Mouse (Mus musculus): ENCODE measurements at regions not wholly inside any gene's neighbourhood (a gene's known extent, or its start where the extent isn't known, plus 50 kb on each side); places are given as distances from the start of the nearest gene placed in this dataset.

DNA sequence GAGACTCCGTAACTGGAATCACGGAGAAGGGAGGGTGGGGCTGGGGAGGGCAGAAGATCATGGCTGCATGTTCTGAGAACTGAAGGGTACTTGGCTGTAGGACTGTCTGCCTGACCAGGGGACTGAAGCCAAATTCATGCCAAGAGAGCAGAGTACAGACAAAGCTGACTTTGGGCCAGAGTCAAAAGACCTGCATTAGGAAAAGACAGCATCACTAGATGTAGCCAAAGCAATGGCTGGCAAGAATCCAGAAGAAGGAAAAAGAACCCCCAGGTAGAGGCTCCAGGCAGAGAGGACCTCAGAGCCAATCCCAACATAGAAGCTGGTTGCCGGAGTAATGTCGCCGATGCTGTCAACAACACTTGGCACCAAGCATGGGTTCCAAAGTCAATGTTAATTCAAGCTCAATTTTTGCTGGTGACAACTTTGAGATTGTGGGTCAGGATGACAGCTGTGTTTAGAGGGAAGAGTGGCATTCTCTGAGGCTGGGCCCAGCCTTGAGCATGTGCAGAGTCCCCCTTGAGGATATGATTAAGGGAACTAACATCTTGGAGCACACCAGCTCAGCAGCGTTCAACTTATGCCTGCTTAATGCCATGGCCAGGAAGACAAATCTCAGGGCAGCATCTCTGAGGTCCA is 124.7 kb downstream of the Erv3 start:
- ATAC-seq (ENCODE audit: insufficient read depth, low read depth) (no peak), DNase-seq (ENCODE audit: low spot score) (no peak)
- no peaks in the 10 kb centered on the region for H3K27me3 ChIP-seq (ENCODE audit: control insufficient read depth, insufficient read depth, low read length)
- no peak overlapping the region for H3K27ac ChIP-seq (ENCODE audit: low read depth)
- TF ChIP-seq EP300 (IDR thresholded peaks at IDR 0.05; ENCODE audit: low read depth) (no peak), CTCF (IDR thresholded peaks at IDR 0.05; ENCODE audit: low read depth) (no peak)
- no peak overlapping the region for H3K4me2 ChIP-seq (ENCODE audit: low read depth, low read length)
- 0 out of 2 replicates have a peak, but pooled peaks cover 3% of the 10 kb centered on the region for H3K4me1 ChIP-seq (ENCODE audit: control insufficient read depth, insufficient read depth)
- WGBS, result 61% methylated on average over 6 of the region's 6 CpGs
- no peaks in the 10 kb centered on the region for H3K36me3 ChIP-seq (replicated peaks; ENCODE audit: control insufficient read depth, insufficient read depth, low read length)
- no peaks in the 10 kb centered on the region for H3K9me3 ChIP-seq (replicated peaks; ENCODE audit: control insufficient read depth, low read length)
- H3K4me3 ChIP-seq (ENCODE audit: low read depth, low read length), result no peak overlapping the region
- no peak overlapping the region for H3K9ac ChIP-seq (replicated peaks; ENCODE audit: low read depth, low read length)

- TF ChIP-seq EP300 (IDR thresholded peaks at IDR 0.05; ENCODE audit: low read depth) (no peak), CTCF (IDR thresholded peaks at IDR 0.05; ENCODE audit: low read depth) (no peak)
- no peak for ATAC-seq (ENCODE audit: insufficient read depth, low read depth)
- no peak overlapping the region for H3K4me3 ChIP-seq (ENCODE audit: low read depth, low read length)
- H3K36me3 ChIP-seq (replicated peaks; ENCODE audit: control insufficient read depth, insufficient read depth, low read length), result no peaks in the 10 kb centered on the region
- no peak overlapping the region for H3K4me2 ChIP-seq (ENCODE audit: low read depth, low read length)
- no peaks in the 10 kb centered on the region for H3K27me3 ChIP-seq (ENCODE audit: control insufficient read depth, insufficient read depth, low read length)
- no peaks in the 10 kb centered on the region for H3K4me1 ChIP-seq (ENCODE audit: control insufficient read depth, insufficient read depth)
- no peak overlapping the region for H3K9ac ChIP-seq (replicated peaks; ENCODE audit: low read depth, low read length)
- no peak for DNase-seq (ENCODE audit: low spot score)
- WGBS, result 75% methylated on average over 3 of the region's 3 CpGs
- H3K9me3 ChIP-seq (replicated peaks; ENCODE audit: control insufficient read depth, low read length), result peaks cover 8% of the 10 kb centered on the region
- H3K27ac ChIP-seq (ENCODE audit: low read depth), result no peak overlapping the region
Measured at GRCm38 (mm10) chr2:131726533-131726932, 133.0 kb downstream of the Erv3 start.

GRCm38 (mm10) chr2:131721631-131722545 is 137.7 kb downstream of the Erv3 start:
- 79% methylated on average over 6 of the region's 6 CpGs for WGBS
- no peak for DNase-seq (ENCODE audit: low spot score)
- no peak for TF ChIP-seq CTCF (IDR thresholded peaks at IDR 0.05; ENCODE audit: low read depth)
- no peak for TF ChIP-seq EP300 (IDR thresholded peaks at IDR 0.05; ENCODE audit: low read depth)

DNA sequence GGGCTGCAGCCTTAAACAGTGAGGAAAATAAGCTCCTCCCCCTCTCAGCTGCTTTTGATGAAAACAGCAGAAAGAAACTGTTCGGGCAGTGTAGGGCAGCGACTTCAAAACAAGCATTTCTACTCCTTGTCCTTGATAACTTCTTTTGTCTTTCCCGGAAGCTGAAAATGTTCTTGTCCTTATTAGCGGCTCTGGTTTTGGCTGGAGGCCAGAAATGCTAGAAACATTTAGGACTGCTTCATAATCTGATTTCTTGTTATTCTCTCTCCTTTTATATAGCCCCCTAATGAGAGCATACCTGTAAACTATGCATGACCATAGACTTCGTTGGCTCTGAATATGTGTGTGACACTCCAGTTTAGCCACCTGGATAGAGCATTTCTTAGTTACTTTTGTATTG is 142.0 kb downstream of the Erv3 start:
- no peaks in the 10 kb centered on the region for H3K36me3 ChIP-seq (replicated peaks; ENCODE audit: control insufficient read depth, insufficient read depth, low read length)
- H3K27me3 ChIP-seq (ENCODE audit: control insufficient read depth, insufficient read depth, low read length), result 0 out of 2 replicates have a peak, but pooled peaks cover 2% of the 10 kb centered on the region
- H3K9ac ChIP-seq (replicated peaks; ENCODE audit: low read depth, low read length), result no peak overlapping the region
- TF ChIP-seq EP300 (IDR thresholded peaks at IDR 0.05; ENCODE audit: low read depth), result no peak
- no peak for TF ChIP-seq CTCF (IDR thresholded peaks at IDR 0.05; ENCODE audit: low read depth)
- H3K4me2 ChIP-seq (ENCODE audit: low read depth, low read length), result no peak overlapping the region
- H3K4me3 ChIP-seq (ENCODE audit: low read depth, low read length), result no peak overlapping the region
- ATAC-seq (ENCODE audit: insufficient read depth, low read depth) (no peak), DNase-seq (ENCODE audit: low spot score) (no peak)
- WGBS, result 55% methylated on average over 5 of the region's 5 CpGs
- H3K9me3 ChIP-seq (replicated peaks; ENCODE audit: control insufficient read depth, low read length), result no peaks in the 10 kb centered on the region
- H3K27ac ChIP-seq (ENCODE audit: low read depth), result no peak overlapping the region
- H3K4me1 ChIP-seq (ENCODE audit: control insufficient read depth, insufficient read depth), result no peaks in the 10 kb centered on the region

More at GRCm38 (mm10) chr2:131721631-131722545, 137.7 kb downstream of the Erv3 start:
- Histone ChIP-seq H3K27me3 (ENCODE audit: control insufficient read depth, insufficient read depth, low read length) (no peaks in the 10 kb centered on the region), H3K9ac (replicated peaks; ENCODE audit: low read depth, low read length) (no peak overlapping the region), H3K4me1 (ENCODE audit: control insufficient read depth, insufficient read depth) (no peaks in the 10 kb centered on the region), H3K36me3 (replicated peaks; ENCODE audit: control insufficient read depth, insufficient read depth, low read length) (no peaks in the 10 kb centered on the region), H3K4me2 (ENCODE audit: low read depth, low read length) (no peak overlapping the region), H3K4me3 (ENCODE audit: low read depth, low read length) (no peak overlapping the region), H3K9me3 (replicated peaks; ENCODE audit: control insufficient read depth, low read length) (peaks cover 8% of the 10 kb centered on the region), H3K27ac (ENCODE audit: low read depth) (no peak overlapping the region)
- ATAC-seq (ENCODE audit: insufficient read depth, low read depth), result no peak

GRCm38 (mm10) chr2:131716841-131717240 is 142.7 kb downstream of the Erv3 start:
- H3K4me2 ChIP-seq (ENCODE audit: low read depth, low read length), result no peak overlapping the region
- WGBS, result 83% methylated on average over 5 of the region's 5 CpGs
- TF ChIP-seq CTCF (IDR thresholded peaks at IDR 0.05; ENCODE audit: low read depth) (no peak), EP300 (IDR thresholded peaks at IDR 0.05; ENCODE audit: low read depth) (no peak)
- H3K9ac ChIP-seq (replicated peaks; ENCODE audit: low read depth, low read length), result no peak overlapping the region
- H3K4me3 ChIP-seq (ENCODE audit: low read depth, low read length), result no peak overlapping the region
- H3K27ac ChIP-seq (ENCODE audit: low read depth), result no peak overlapping the region
- H3K27me3 ChIP-seq (ENCODE audit: control insufficient read depth, insufficient read depth, low read length), result 0 out of 2 replicates have a peak, but pooled peaks cover 2% of the 10 kb centered on the region
- H3K9me3 ChIP-seq (replicated peaks; ENCODE audit: control insufficient read depth, low read length), result no peaks in the 10 kb centered on the region
- no peak for ATAC-seq (ENCODE audit: insufficient read depth, low read depth)
- no peaks in the 10 kb centered on the region for H3K36me3 ChIP-seq (replicated peaks; ENCODE audit: control insufficient read depth, insufficient read depth, low read length)
- H3K4me1 ChIP-seq (ENCODE audit: control insufficient read depth, insufficient read depth), result no peaks in the 10 kb centered on the region
- no peak for DNase-seq (ENCODE audit: low spot score)
